Mouse (Mus musculus) embryonic fibroblast, embryonic 13.5 days (primary cell): ENCODE results near the gene Cldn7. TPM values are rescaled to one million over a fixed set of nuclear protein-coding genes. Genes with fewer than 3 reads are reported as not detected.
A peak's percentile ranks its signal among the peaks of the same experiment; 100 is the strongest.

Source experiments
- H3K27ac ChIP-seq: 2 replicates; pipeline ENCODE4 v1.5.1; 2012; ENCODE audit warnings: low read length, control low read depth, inconsistent platforms; ENCODE audit not compliant: insufficient read depth
- H3K4me1 ChIP-seq: 2 replicates; pipeline ENCODE4 v1.6.1; 2011; ENCODE audit warnings: low read length; ENCODE audit not compliant: control insufficient read depth, insufficient read depth
- H3K4me3 ChIP-seq: 2 replicates; pipeline ENCODE4 v1.5.1; 2011; ENCODE audit warnings: mild to moderate bottlenecking, control low read depth, low read length; ENCODE audit not compliant: insufficient read depth
- CTCF ChIP-seq: IDR thresholded peaks from 2 replicates; pipeline ENCODE4 v1.5.1; 2011; ENCODE audit warnings: mild to moderate bottlenecking, control low read depth, low read length, moderate library complexity, borderline replicate concordance; ENCODE audit not compliant: insufficient read depth
- POLR2A ChIP-seq: IDR thresholded peaks from 2 replicates; pipeline ENCODE4 v1.6.1; 2011; ENCODE audit warnings: low read depth, mild to moderate bottlenecking, control low read depth, low read length, moderate library complexity
- polyA plus RNA-seq: library from polyadenylated mRNA; stranded (reverse); fragments of >200 nt; gene quantifications from 2 replicates; pipeline ENCODE4 v1.2.4, GENCODE M21; 2011; ENCODE audit warnings: low read depth; ENCODE audit not compliant: missing spikeins, insufficient read length

Gene Cldn7
- polyA plus RNA-seq, 1 experiment = not detected

DNA sequence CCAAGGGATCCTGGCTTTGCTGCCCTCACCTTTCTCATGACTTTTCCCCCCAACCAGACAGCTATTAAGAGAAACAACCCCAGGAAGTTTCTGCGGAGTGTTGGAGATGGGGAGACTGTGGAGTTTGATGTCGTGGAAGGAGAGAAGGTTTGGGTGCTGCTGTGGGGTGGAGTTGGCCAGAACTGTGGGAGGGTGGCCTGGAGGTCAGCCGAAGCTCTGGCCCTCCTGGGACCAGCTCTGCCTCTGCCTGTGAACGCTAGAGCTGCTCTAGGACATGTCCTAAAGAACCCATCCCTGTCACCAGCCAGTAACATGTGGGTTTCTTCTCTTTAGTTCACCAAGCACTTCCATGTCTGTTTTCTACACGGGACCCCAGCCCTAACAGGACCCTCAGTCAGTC is 25.4 kb upstream of the Cldn7 start:
- TF ChIP-seq POLR2A (no peak), CTCF (no peak)
- H3K4me3 ChIP-seq = no peak overlapping the region
- no peaks in the 10 kb centered on the region for H3K4me1 ChIP-seq
- no peak overlapping the region for H3K27ac ChIP-seq

DNA sequence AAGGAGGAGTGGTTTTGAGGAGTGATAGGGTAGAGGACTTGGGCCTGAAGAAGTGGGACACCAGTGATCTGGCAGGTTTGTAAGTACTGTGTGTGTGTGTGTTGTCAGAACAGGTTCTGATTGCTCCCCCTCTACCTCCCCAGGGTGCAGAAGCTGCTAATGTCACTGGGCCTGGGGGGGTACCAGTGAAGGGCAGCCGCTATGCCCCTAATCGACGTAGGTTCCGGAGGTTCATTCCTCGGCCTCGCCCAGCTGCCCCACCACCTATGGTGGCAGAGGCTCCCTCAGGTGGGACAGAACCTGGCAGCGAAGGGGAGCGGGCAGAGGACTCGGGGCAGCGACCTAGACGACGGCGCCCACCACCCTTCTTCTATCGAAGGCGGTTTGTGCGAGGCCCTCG is 24.8 kb upstream of the Cldn7 start:
- no peak overlapping the region for H3K4me3 ChIP-seq
- H3K27ac ChIP-seq = no peak overlapping the region
- H3K4me1 ChIP-seq = no peaks in the 10 kb centered on the region
- no peak for TF ChIP-seq POLR2A

DNA sequence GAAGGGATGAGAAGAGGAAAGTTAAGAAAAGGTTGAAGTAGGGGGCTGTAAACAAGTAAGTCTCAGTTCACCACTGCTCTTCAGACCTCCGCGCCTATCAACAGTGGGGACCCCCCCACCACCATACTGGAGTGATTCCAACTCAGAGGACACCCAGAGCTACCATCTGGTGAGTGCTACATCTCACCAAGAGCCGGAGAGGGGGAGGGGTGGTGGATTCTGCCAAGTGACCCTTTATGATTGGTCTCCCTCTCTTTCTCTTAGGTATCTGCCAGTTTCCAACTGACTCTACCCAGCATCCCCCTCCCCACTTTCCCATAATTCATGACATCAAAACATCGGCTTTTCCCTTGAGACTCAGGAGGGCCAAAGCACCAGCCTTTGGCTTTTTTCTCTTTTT is 23.6 kb upstream of the Cldn7 start:
- no peak for TF ChIP-seq CTCF
- no peak for TF ChIP-seq POLR2A
- no peaks in the 10 kb centered on the region for H3K4me1 ChIP-seq
- no peak overlapping the region for H3K4me3 ChIP-seq
- no peak overlapping the region for H3K27ac ChIP-seq

DNA sequence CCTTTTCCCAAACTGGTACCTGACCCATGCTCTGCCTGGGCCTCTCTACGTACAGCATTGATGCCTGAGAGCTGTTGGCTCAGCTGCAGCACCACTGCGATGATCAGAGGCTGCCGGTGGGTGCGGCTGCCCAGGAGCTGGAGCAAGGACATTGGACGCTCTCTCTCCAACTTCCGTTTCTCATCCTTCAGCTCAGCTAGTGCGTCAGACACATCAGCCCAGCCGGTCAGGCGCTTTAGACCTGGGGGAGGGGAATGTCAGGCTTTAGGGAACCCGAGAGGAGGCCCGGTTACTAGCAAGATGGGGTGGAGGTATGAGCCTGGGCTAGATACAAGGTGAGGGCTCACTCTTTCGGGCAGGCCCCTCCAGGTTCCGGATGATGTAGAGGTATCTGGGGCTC is 19.4 kb upstream of the Cldn7 start:
- H3K27ac ChIP-seq = no peak overlapping the region
- H3K4me3 ChIP-seq = no peak overlapping the region
- no peaks in the 10 kb centered on the region for H3K4me1 ChIP-seq
- TF ChIP-seq CTCF = no peak
- no peak for TF ChIP-seq POLR2A

DNA sequence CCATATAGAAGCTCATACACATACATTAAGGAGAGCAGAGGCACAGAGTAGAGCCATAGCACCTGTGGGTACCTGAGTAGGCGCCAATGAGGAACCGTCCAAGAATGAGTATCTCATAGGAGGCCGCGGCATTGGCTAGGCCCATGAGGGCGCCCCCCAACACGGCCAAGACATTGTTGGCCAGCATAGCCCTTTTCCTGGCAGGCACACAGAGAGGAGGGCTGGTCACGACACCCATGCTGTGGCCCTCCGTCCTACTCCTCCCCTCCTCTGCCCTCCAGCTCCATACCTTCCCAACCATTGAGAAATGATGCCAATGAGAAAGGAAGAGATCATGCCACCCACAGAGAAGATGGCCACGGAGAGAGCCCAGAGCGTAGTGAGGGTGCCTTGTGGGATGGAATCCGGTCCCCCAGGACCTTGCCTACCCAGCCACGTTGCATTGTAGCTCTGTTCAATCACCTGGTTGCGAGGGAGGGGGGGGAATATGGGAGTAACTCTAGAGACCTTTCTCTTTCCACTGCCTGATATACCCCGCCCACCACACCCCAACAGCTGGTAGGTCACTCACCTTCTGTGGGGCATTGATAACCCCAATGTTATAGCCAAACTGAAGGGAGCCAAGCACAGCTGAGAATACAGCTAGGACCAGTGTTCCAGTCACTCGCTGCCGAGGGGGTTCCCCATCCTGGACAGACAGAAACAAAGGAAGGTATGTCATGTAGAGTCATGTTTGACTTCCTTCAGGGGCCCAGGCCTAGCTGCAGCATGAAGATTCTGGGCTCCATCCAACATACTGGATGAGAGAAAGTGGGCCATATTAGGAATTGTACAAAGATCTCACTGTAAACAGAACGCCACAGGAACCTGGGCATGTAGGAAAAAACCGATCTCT is 18.3 kb upstream of the Cldn7 start:
- no peaks in the 10 kb centered on the region for H3K4me1 ChIP-seq
- TF ChIP-seq POLR2A = no peak
- no peak for TF ChIP-seq CTCF
- H3K27ac ChIP-seq = no peak overlapping the region
- no peak overlapping the region for H3K4me3 ChIP-seq

DNA sequence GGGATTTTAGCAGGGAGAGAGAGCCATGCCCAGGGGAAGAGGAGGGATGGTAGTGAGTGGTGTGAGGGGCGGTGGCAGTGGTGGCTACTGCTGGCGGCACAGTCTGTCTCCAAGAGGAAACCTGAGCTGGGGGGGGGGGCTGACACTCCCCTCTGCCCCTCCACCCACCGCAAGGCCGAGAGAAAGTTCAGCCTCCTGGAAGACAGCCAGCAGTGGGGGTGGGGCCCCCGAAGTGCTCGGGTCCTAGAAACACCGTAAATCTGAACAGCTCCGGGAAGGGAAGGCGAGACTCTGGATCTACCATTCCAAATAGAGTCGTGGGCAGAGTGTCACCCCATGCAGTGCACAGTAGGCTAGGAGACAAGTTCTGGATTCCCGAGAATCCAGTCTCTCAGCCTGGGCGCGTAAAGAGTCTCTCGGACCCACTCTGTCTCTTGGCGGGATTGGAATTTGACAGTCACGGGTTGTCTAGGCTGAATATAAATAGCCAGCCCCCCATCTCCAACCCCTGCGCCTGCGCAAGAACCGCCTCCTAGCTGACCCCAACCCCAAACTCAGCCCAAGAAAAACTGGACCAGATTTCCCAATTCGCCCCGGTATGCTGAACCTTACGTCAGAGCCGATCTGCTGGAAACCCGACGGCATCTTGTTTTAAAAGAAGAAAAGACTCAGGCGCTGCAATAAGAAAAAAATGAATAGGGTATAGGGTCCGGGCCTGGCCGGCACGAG is 17.1 kb upstream of the Cldn7 start:
- no peak for TF ChIP-seq CTCF
- TF ChIP-seq POLR2A = no peak
- Histone ChIP-seq H3K4me3 (peak overlapping the region; percentile 50), H3K4me1 (no peaks in the 10 kb centered on the region), H3K27ac (no peak overlapping the region)

DNA sequence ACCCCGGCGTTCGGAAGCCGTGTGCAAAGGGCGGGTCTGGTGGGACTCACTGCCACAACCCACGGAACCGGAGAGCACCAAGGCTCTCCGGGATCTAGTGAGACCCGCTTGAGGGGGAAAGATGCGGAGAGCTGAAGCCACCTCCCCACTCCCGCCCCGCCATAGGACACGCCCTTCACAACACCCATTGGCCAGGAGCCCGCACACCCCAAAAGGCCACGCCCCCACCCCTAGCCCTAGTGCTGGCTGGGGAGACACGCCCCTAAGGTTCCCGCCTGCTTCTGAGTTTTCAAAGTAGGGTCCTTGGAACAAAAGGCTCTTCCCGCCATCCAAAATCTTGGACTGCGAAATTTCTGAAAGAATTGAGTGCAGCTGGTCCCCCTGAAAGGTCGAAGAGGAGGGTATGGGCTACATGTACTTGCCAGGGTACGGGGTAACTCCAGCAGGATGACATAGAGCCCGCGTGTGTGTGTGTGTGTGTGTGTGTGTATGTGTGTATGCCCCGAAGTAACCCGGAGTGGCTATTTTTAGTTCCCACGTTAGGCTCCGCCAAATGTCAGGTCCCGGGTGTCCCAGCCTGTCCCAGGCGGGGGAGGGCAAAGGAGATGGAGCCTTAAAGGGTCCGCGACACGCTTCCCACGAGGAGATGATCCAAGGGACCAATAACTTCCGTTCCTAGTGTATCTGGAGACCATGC is 16.4 kb upstream of the Cldn7 start, which contains the start of gene Slc2a4:
Gene Slc2a4 (minus strand): TSS at position 123 of the 697 bp plus-strand sequence.
- Histone ChIP-seq H3K27ac (no peak within 1 kb of the TSS), H3K4me3 (peak within 1 kb of the TSS; percentile 50), H3K4me1 (no peaks in the 10 kb centered on the region)
- TF ChIP-seq POLR2A = peak; percentile 52; the same call in 1 of the 2 replicates
- TF ChIP-seq CTCF = no peak

DNA sequence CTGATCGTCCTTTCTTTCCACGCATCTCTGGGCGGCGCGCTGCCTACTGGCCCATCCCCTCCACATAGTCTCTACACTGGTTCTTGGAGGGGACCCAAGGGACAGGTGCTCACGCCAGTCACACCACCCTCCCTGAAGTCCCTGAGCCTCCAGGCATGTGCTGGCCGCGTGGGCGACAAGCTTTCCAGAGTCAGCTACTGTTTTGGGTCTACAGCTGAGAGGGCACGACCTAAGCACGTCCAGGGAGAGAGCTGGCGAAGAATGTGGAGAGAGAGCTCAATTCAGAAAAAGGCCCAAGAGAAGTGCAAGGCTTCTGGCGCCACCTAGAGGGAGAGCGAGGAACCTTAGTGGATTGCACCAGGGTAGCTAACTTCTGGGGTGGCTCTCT is 15.8 kb upstream of the Cldn7 start:
- H3K27ac ChIP-seq = no peak overlapping the region
- peak overlapping the region; percentile 23 for H3K4me3 ChIP-seq
- TF ChIP-seq POLR2A (no peak), CTCF (peak; percentile 63; the same call in 1 of the 2 replicates)
- H3K4me1 ChIP-seq = no peaks in the 10 kb centered on the region

DNA sequence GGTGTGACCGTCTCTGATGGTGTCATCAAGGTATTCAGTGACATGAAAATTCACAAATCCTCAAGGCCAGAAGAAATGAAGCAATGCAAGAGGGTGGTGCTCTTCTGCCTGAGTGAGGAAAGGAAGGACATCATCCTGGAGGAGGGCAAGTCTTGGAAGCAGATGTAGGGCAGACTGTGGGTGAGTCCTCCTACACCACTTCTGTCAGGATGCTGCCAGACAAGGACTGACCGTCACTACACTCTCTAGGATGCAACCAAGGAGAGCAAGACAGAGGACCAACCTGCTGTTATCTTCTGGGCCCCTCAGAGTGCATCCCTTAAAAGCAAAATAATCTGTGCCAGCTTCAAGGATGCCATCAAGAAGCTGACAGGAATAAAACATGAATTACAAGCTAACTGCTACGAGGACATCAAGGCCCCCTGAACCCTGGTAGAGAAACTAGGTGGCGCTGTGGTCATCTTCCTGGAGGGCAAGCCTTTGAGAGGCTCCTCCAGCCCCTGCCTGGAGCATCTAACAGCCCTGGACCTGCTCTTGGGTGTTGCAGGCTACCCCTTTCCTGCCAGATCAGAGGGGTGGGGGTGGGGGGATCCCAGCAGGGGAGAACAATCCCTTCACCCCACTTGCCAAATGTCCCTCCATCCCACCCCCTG is 13.6 kb upstream of the Cldn7 start:
- H3K4me3 ChIP-seq = no peak overlapping the region
- H3K4me1 ChIP-seq = no peaks in the 10 kb centered on the region
- no peak overlapping the region for H3K27ac ChIP-seq
- TF ChIP-seq POLR2A = no peak
- TF ChIP-seq CTCF = no peak

DNA sequence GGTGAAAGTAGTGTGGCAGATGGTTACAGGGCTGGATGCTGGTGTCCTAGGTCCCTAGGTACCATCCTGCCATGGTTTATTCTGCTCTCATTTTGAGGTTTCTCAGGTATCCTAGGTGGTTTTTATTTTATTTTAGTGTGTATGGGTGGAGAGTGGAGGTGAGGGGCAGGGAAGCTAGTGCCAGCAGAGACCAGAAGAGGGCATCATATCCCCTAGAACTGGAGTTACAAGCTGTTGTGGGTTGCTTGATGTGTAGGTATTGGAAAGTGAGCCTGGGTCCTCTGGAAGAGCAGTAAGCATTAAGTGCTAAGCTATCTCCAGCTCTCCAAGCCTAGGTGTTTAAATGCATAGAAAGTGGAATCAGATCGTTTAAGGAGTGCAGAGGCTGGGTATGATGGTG is 12.3 kb upstream of the Cldn7 start:
- H3K4me3 ChIP-seq = no peak overlapping the region
- TF ChIP-seq POLR2A (no peak), CTCF (no peak)
- H3K4me1 ChIP-seq = no peaks in the 10 kb centered on the region

More for the DNA sequence above, 12.3 kb upstream of the Cldn7 start:
- no peak overlapping the region for H3K27ac ChIP-seq
